Mouse (Mus musculus) heart, postnatal 36 days (tissue): ENCODE results near the gene Psg25. TPM values are rescaled to one million over a fixed set of nuclear protein-coding genes. Genes with fewer than 3 reads are reported as not detected.
"Not testable (repeated sequence)": the region's sequence is repeated elsewhere in the genome, so short reads cannot be mapped to it uniquely, and the experiment has no call there.

Experiments
- DNase-seq, 2 experiments: peaks; one replicate each; pipeline ENCODE4 v3.0.0; 2021 to 2022
- intact Hi-C: fragments of 180-260 bp; cut with DNase I; formaldehyde crosslinking; loops from one replicate; pipeline ENCODE4 v1.15.1; 2025
- total RNA-seq, 2 experiments: library from RNA; stranded (reverse); gene quantifications; 2 replicates each; pipeline ENCODE4 v1.2.3; 2021

The Psg25 gene
- total RNA-seq, result not detected

DNA sequence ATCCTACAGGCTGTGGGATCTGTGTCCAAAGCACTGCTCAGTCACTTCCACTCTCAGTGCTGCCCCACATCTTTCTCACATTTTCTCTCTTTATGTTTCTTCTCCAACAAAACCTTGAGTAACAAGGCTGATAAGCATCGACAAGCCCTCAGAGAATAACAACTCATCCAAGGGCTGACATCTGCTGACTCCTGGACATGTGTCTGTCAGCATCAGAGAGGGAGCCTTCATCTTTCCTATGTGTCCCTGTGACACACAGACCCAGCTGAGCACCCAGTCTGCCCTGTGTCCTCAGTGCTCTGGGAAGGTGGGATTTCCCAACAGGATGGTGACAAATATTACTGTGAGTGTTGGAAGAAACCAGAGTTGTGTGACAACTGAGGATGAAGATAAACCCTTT is at the start of gene Psg25:
Gene Psg25 (minus strand): TSS at position 101 of the 400 bp plus-strand sequence.
- DNase-seq, result no peak
- intact Hi-C loops, result no loop called here

DNA sequence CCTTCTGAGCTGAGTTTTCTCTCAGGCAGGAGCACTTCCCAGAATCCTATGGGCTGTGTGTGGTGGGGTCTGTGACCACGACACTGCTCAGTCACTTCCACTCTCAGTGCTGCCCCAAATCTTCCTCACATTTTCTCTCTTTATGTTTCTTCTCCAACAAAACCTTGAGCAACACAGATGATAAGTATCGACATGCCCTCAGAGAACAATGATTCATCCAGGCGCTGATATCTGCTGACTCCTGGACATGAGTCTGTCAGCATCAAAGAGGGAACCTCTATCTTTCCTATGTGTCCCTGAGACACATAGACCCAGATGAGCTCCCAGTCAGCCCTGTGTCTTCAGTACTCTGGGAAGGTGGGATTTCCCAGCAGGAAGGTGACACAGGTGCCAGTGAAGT is 35.1 kb upstream of the Psg25 start, which contains the start of gene Psg27:
Gene Psg27 (minus strand): TSS at position 101 of the 400 bp plus-strand sequence.
- intact Hi-C loops, result no loop called here

GRCm38 (mm10) chr7:18559850-18560249 is 27.8 kb upstream of the Psg25 start:
- intact Hi-C loops, result no loop called here
- no peak for DNase-seq

More for the DNA sequence above, 35.1 kb upstream of the Psg25 start, which contains the start of gene Psg27:
- DNase-seq, result no peak

DNA sequence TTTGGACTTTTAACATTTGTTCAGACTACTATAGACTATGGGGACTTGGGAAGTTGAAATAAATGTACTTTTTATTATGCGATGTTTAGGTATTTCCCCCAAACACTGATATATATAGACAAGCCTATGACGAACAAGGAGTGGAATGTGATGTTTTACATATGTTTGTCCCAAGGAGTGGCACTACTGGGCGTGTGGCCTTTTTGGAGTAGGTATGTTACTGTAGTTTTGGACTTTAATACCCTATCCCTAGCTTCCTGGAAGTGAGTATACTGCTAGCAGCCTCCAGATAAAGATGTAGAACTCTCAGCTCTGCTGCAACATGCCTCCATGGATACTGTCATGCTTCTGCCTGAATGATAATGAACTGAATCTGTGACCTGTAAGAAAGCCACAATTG is 23.7 kb upstream of the Psg25 start:
- intact Hi-C loops, DNase-seq: not testable (repeated sequence)

- intact Hi-C loops, result no loop called here
- DNase-seq, result no peak
Observed at GRCm38 (mm10) chr7:18533420-18533819, 1.4 kb upstream of the Psg25 start.

DNA sequence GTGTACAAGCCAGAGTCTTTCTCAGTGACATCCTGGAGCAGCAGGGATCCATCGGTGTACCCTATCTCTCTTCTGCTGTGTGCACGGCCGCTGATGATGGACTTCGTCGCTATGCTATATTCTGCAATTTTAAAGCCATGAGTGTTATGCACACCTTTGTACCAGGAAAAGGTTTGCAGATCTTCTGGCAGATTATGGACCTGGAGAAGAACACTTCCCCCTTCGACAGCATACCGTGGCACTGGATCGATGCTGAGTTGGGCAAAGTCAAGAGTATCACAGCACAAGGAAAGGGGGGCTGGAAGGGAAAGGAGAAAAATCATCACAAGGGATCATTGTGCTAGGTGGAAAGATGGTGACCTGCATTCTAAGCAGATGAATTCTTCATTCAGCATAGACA is 7.4 kb downstream of the Psg25 start:
- no peak for DNase-seq
- intact Hi-C loops, result no loop called here

DNA sequence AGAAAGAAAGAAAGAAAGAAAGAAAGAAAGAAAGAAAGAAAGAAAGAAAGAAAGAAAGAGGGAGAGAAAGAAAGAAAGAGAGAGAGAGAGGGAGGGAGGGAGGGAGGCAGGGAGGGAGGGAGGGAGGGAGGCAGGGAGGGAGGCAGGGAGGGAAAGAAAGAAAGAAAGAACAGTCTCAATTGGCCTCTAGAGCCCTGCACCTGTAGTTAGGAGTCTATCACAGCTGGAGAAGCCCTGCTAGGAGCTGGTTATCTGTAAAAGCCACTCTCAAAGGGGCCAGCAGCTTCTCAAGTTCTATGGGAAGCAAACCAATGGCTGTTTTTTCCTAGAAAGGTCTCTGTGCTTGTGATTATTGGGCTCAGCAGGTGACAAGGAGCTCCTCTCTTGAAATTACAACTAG is 19.2 kb downstream of the Psg25 start:
- intact Hi-C loops, DNase-seq: not testable (repeated sequence)

DNA sequence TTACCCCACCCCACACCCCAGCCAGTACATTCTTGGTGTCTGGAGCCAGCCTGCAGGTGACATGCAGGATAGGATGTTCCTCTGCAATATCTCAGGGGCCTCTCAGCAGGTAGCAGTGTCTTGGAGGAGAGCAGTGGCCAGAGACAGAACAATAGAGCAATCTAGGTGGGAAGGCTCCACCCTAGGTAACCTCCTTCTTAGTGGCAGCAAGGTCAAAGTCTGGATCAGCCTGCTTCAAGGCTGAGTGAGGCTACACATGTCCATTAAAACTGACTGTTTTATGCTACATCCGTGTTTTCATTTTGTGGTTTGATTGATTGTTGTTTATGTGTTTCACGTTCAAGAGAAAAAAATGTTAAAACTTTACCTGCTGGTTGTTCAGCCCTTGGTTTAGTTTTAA is 19.7 kb downstream of the Psg25 start:
- intact Hi-C loops, DNase-seq: not testable (repeated sequence)

DNA sequence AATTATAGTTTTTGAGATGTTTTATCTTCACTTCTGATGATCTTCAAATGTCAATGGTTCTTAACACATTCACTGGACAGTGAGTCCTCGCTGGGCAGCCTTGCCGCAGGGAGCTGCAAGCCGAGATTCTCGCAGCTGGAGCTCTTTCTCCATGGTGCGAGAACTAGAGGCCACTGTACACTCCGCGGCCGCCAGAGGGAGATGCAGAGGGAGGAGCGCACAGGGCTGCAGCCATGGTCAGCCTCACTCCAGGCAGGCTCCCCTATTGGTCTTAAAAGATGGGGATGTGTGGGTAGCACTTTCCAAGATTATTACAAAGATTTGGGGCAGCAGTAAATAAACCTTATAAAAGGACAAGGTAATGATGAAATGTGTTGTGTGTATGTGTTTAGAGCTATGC is 20.6 kb downstream of the Psg25 start:
- no peak for DNase-seq
- intact Hi-C loops, result no loop called here

DNA sequence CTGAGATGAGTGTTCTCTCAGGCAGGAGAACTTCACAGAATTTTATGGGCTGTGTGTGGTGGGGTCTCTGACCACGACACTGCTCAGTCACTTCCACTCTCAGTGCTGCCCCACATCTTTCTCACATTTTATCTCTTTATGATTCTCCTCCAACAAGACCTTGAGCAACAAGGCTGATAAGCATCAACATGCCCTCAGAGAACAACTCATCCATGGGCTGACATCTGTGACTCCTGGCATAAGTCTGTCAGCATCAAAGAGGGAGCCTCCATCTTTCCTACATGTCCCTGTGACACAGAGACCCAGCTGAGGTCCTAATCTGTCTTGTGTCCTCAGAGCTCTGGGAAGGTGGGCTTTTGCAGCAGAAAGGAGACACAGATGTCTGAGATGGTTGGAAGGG is 48.0 kb downstream of the Psg25 start, which contains the start of gene Psg26:
Gene Psg26 (minus strand): TSS at position 101 of the 400 bp plus-strand sequence.
- no peak for DNase-seq
- intact Hi-C loops, result no loop called here

Other genes starting within 250 kb of the Psg25 start
- gene Psg18, start 177.3 kb downstream of the Psg25 start, total RNA-seq, result not detected
- gene Psg28, start 100.2 kb downstream of the Psg25 start, total RNA-seq, result not detected
- gene Psg26, start 48.1 kb downstream of the Psg25 start, total RNA-seq, result not detected
- gene Psg27, start 35.0 kb upstream of the Psg25 start, total RNA-seq, result not detected
- gene Psg23, start 84.2 kb upstream of the Psg25 start, total RNA-seq, result not detected
- not detected for gene Psg21, start 124.5 kb upstream of the Psg25 start, total RNA-seq
- not detected for gene Psg20, start 153.9 kb upstream of the Psg25 start, total RNA-seq
- gene Psg22, start 185.8 kb upstream of the Psg25 start, total RNA-seq, result not detected